Mouse (Mus musculus) thymus, postnatal 4 days (tissue): Measurements from ENCODE around the gene Anapc15-ps.
"Not testable (repeated sequence)": the region's sequence is repeated elsewhere in the genome, so short reads cannot be mapped to it uniquely, and the experiment has no call there.

Experiments used
- DNase-seq: peaks from one replicate; pipeline ENCODE4 v3.0.0; 2021

The Anapc15-ps gene

GRCm38 (mm10) chr10:95667371-95668030 is 5.8 kb downstream of the Anapc15-ps start:
- no peak for DNase-seq

GRCm38 (mm10) chr10:95666791-95667190 is 6.5 kb downstream of the Anapc15-ps start:
- no peak for DNase-seq

DNA sequence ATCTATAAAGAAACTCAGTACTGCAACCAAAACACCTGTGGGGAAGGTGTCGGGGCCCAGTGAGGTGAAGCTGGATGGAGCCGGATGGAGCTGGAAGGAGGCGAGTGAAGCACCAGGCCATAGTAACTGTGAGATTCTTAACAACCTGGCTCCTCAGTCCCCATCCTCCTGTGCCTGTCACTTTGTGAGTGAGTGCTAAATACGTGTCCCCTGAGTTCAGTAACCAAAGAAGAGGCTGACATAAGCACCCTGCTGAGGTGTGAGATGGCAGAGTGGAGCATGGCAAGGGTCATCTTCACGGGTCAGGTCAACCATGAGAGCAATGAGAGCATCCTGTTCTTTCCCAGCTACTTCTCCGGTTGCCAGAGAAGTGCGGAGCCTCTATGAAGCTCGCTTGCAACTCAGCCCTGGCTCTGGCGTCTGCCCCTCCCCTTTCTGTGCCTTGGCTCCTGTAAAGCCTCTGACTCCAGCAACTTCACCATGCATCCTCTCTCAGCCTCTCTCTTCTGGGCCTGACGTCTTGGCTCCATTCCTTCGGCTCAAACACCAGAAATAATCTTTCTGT is 7.7 kb downstream of the Anapc15-ps start:
- no peak for DNase-seq

GRCm38 (mm10) chr10:95664613-95665012 is 8.6 kb downstream of the Anapc15-ps start:
- DNase-seq: no peak

DNA sequence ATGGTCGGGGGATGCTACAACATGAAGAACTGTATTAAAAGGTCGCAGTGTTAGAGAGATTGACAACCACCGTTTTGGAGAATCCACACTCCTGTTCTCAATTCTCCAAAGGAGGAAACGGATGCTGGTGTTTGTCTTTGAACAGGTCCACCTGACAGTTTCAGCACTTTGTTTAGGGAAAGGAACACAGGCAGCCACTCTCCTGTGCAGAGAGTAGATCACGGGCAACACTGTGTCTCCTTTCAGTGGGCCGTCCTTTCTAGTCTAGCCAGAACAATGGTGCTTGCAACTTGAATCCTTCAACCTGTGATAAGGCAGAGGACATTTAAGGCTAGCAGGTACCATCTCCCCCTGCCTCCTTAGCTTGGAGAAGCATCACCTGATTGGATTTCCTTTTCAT is 12.9 kb downstream of the Anapc15-ps start:
- no peak for DNase-seq

- no peak for DNase-seq
Measured at GRCm38 (mm10) chr10:95659471-95660150, 13.6 kb downstream of the Anapc15-ps start.

GRCm38 (mm10) chr10:95658836-95659343 is 14.4 kb downstream of the Anapc15-ps start:
- no peak for DNase-seq

DNA sequence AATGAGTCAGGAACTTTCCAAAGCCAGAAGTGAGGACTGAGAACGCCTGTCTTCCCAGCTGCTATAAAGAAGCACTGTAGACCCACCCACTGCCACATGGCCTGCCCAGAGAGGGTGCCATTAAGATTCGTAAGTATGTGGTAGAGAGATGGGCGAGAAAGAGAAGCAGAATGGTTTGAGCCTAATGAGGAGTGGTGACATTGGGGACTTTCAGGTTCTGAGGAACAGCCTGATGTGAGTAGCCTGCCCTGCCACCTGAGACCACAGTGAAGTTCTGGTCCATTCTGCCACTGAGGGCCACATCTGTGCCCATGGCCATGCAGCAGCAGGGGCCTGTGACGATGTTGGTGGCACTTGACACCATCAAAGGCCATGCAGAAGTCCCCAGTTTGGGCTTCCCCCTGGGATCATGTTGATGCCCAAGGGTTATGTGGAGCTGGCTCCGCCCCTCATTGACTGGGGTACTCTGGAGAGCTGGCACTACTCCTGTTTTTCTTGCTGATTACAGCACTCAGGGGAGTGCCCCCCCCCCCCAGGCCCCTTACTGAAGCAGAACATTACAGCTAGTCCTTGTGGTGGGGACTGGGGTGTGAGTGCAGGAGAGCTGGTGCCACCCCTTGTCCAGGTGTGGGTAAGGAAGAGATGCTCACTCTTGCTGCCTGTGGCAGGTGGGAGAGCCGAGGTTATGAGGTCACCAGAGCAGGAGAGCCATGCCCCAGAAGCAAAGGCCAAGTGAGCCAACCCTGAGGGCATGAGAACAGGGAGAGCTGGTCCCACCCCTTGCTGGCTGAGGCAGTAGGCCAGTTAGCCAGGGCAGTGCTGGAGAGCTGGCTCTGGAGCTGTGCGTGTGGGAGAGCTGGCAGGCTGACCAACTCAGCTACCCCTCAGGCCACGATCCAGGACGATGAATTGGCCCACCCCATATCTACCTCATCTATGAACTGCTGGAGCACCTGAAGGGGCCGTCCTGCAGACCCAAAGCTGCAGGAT is 16.7 kb downstream of the Anapc15-ps start:
- DNase-seq: no peak

DNA sequence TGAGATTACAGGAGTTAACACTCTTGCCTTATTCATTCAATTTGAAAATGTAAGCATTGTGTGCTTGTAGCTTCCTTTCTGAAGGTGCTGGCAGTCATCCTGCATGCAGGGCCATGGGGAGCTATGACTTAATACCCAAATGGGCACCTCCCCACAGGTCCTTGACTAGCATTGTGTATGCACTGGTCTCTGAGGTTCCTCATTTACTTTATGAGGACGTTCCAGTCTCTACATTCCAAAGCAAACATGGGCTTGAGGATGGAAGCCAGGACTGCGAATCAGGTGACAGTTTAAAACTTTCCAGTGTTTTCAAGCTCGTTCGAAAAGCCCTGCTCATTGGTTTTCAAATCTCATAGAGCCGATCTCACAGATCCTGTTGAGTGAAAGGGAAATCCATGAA is 21.1 kb downstream of the Anapc15-ps start:
- no peak for DNase-seq

- DNase-seq: no peak
Measured at GRCm38 (mm10) chr10:95648326-95648888, 24.8 kb downstream of the Anapc15-ps start.

- no peak for DNase-seq
Measured at GRCm38 (mm10) chr10:95647128-95647527, 26.1 kb downstream of the Anapc15-ps start.

- no peak for DNase-seq
Measured at GRCm38 (mm10) chr10:95646576-95646975, 26.7 kb downstream of the Anapc15-ps start.

GRCm38 (mm10) chr10:95643696-95644360 is 29.4 kb downstream of the Anapc15-ps start:
- no peak for DNase-seq

DNA sequence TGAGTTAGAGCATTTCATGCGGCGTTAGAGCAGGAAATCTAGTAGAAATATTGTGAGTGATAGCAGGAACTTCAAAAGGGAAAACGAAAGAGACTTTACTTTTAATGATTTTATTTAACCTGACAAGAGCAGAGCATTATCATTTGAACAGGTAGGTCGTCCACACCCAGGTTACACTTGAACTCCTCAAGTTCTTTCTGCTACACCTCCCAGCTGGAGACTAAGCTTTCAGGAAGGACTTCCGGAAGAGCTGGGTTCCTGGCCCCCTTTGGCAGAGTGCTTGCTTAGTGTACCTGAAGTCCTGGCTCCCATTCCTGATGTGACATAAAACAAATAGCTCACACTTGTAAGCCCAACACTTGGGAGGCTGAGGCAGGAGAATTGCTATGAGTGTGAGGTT is 30.2 kb downstream of the Anapc15-ps start:
- DNase-seq: no peak

DNA sequence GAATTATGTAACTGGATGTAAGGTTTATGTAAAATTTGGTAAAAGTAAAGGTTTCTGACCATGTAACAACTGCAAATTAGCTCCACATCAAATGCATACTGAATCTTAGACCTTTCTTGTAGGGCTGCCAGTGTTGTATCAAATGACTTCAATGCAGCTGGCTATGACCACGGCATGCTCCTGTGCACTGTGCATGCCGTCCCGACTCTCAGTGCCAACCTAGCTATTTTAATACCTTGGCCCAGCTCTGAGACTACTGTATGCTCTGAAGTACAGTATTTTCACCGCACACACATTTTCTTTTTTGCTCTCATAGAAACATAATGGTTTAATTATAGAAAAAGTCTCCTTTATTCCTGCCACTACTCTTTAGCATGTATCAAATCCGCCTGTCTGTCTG is 31.9 kb downstream of the Anapc15-ps start:
- no peak for DNase-seq

GRCm38 (mm10) chr10:95639429-95639828 is 33.8 kb downstream of the Anapc15-ps start:
- DNase-seq: no peak

DNA sequence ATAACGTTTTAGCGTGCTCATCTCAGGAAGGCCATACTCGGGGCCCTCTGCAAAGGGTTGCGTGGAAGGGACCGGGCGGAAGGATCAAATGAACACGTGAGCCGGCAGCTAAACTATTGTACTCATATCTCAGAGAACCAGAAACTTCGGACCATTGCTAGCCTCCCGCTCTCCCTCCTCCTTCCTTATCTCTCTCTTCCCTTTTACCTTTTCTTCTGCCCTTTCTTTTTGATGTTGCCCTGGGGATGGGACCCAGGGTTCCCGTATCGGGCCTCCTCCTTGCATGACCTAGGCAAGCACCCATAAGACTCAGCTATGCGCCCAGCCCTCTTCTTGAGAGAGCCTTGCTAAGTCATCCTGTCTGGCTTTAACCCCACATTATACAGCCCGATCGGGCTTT is 38.5 kb downstream of the Anapc15-ps start:
- no peak for DNase-seq

- no peak for DNase-seq
Measured at GRCm38 (mm10) chr10:95634261-95634660, 39.0 kb downstream of the Anapc15-ps start.

- DNase-seq: no peak
Measured at GRCm38 (mm10) chr10:95631568-95631967, 41.7 kb downstream of the Anapc15-ps start.

DNA sequence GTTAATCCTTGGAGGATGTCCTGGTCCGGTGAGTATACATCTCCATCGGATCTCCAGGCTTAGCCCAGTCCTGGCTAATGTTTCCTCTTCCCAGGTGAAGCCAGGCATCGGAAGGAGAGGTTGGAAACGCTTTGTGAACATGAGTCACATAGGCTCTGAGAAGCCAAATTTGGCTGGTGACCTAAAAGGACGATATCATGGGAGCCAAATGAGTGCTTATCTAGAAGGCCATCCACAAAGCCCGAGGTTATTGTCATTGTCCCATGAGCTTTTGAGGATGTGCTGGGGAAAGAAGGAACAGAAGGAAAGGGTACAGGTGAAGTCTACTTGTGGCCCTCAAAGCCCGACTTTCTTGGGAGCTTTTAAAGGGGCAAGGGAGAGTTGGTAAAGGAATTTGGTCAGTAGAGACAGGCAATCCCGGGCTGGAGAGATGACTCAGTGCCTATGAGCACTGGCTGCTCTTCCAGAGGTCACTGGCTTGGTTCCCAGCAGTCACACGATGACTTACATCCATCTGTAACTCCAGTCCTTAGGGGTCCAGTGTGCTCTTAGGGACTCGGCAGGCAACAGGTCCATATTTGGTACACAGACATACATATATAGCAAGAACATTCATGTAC is 42.4 kb downstream of the Anapc15-ps start:
- no peak for DNase-seq

GRCm38 (mm10) chr10:95630166-95630565 is 43.1 kb downstream of the Anapc15-ps start:
- DNase-seq: not testable (repeated sequence)
